Mouse (Mus musculus) bone marrow macrophage, adult 2 months (primary cell): ENCODE data around the gene Ldlrad1.

Experiments used
- CTCF ChIP-seq: IDR thresholded peaks from 2 replicates; pipeline ENCODE4 v1.5.1; 2012; ENCODE audit warnings: low read depth, mild to moderate bottlenecking, low read length, moderate library complexity
- POLR2A ChIP-seq: IDR thresholded peaks from 2 replicates; pipeline ENCODE4 v1.6.1; 2012; ENCODE audit warnings: mild to moderate bottlenecking, low read depth, low read length, borderline replicate concordance

- TF ChIP-seq CTCF: 0 out of 2 replicates have a peak, but pooled peaks have one; percentile 19
- TF ChIP-seq POLR2A: no peak
These were observed 45.0 kb upstream of the Ldlrad1 start for GRCm38 (mm10) chr4:107163756-107164587.
